ENCODE assay signal across 11 mouse cellular contexts in the genomic region with DNA sequence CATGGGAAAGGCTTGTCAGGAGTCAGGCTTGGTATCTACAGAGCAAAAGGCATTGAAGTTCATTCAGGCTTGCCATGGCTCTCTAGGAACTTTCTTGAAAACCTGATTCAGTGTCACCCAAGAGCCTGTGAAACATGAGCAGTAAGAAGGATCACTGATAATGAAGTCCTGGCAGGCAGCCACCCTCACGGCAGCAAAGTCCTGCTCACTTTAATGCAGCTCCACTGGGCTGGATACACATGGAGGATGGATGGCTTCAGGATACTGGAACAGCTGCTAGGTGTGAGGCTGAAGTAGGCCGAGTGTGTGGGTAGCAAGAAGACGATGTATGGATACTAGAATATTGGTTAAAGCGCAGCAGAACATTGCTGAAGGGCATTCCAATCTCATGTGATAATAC.
DNase-seq lines count a peak whose midpoint lies in the region; ATAC-seq and TF ChIP-seq lines count a peak whose summit lies in the region.
"Had no signal": no experiment of that assay in that cellular context is flagged by ENCODE, and none has a peak within 500 bp of the region (broad histone marks: within the 10 kb centered on the region; RNA-seq: fewer than 3 reads in every experiment).

No protein-coding gene starts in this region.

- no peak for DNase-seq in heart, postnatal 25 days (ENCODE audit: low spot score)
- peak; percentile 40 for DNase-seq in lung, embryonic 14.5 days
- DNase-seq in lung, postnatal 25 days (ENCODE audit: low spot score) = no peak
- DNase-seq in Muller cell, postnatal 12 days (ENCODE audit: inconsistent ontology term) = peak; percentile 12
- DNase-seq in gastrocnemius, adult 8-10 months (ENCODE audit: low spot score in 2 of 2) = no peak
- DNase-seq: kidney, postnatal 25 days; lung, adult 18-20 months had no signal

- intact Hi-C loops in heart, postnatal 25 days (cut with DNase I) = no loop called here

- H3K9me3 ChIP-seq in heart, embryonic 11.5 days (replicated peaks; ENCODE audit: control insufficient read depth, low read length) = no peaks in the 10 kb centered on the region
- H3K9me3 ChIP-seq in lung, embryonic 14.5 days (ENCODE audit: low read depth, low read length) = no peaks in the 10 kb centered on the region
- no peaks in the 10 kb centered on the region for H3K9me3 ChIP-seq in forebrain, embryonic 16.5 days (ENCODE audit: control insufficient read depth, low read length)

- no peak overlapping the region for H3K4me3 ChIP-seq in heart, embryonic 11.5 days (ENCODE audit: low read depth, low read length)
- H3K4me3 ChIP-seq in lung, embryonic 14.5 days (ENCODE audit: low read depth, low read length) = no peak overlapping the region
- H3K4me3 ChIP-seq in forebrain, embryonic 16.5 days (replicated peaks; ENCODE audit: low read length) = no peak overlapping the region

- H3K27ac ChIP-seq in heart, embryonic 11.5 days (ENCODE audit: low read depth, low read length) = no peak overlapping the region
- no peak overlapping the region for H3K27ac ChIP-seq in lung, embryonic 14.5 days (ENCODE audit: low read depth)
- H3K27ac ChIP-seq in forebrain, embryonic 16.5 days (ENCODE audit: low read length) = no peak overlapping the region

- no peak overlapping the region for H3K9ac ChIP-seq in heart, embryonic 11.5 days (ENCODE audit: low read depth, low read length)
- no peak overlapping the region for H3K9ac ChIP-seq in lung, embryonic 14.5 days
- no peak overlapping the region for H3K9ac ChIP-seq in forebrain, embryonic 16.5 days (replicated peaks; ENCODE audit: low read depth, low read length)

- WGBS in heart, embryonic 11.5 days (ENCODE audit: insufficient replicate concordance) = 51% methylated on average over 4 of the region's 4 CpGs
- 41% methylated on average over 4 of the region's 4 CpGs for WGBS in lung, embryonic 14.5 days
- 15% methylated on average over 4 of the region's 4 CpGs for WGBS in forebrain, embryonic 16.5 days

- H3K4me1 ChIP-seq in heart, embryonic 11.5 days (ENCODE audit: control insufficient read depth, insufficient read depth, low read length) = no peaks in the 10 kb centered on the region
- no peaks in the 10 kb centered on the region for H3K4me1 ChIP-seq in lung, embryonic 14.5 days (ENCODE audit: insufficient read depth)
- peaks cover 5% of the 10 kb centered on the region for H3K4me1 ChIP-seq in forebrain, embryonic 16.5 days (replicated peaks; ENCODE audit: control insufficient read depth, insufficient read depth, low read length)

- no peak overlapping the region for H3K4me2 ChIP-seq in heart, embryonic 11.5 days
- no peak overlapping the region for H3K4me2 ChIP-seq in lung, embryonic 14.5 days
- H3K4me2 ChIP-seq in forebrain, embryonic 16.5 days (ENCODE audit: low read length) = no peak overlapping the region
- H3K4me2 ChIP-seq: midbrain, embryonic 11.5 days had no signal

- H3K27me3 ChIP-seq in heart, embryonic 11.5 days (ENCODE audit: control insufficient read depth, insufficient read depth, low read length) = no peaks in the 10 kb centered on the region
- H3K27me3 ChIP-seq in lung, embryonic 14.5 days (ENCODE audit: insufficient read depth, low read length) = no peaks in the 10 kb centered on the region
- H3K27me3 ChIP-seq in forebrain, embryonic 16.5 days (replicated peaks; ENCODE audit: control insufficient read depth, insufficient read depth, low read length) = no peaks in the 10 kb centered on the region
- H3K27me3 ChIP-seq: CH12.LX had no signal

- ATAC-seq in heart, embryonic 11.5 days (replicated peaks; ENCODE audit: insufficient number of reproducible peaks, low FRiP score, low TSS enrichment) = 0 out of 2 replicates have a peak, but pooled peaks have one; percentile 26
- no peak; the same call in 1 of the 2 replicates for ATAC-seq in lung, embryonic 14.5 days (ENCODE audit: insufficient read depth)
- ATAC-seq in forebrain, embryonic 16.5 days = peak; percentile 88

- no peak for TF ChIP-seq CTCF in lung, embryonic 14.5 days (IDR thresholded peaks at IDR 0.05; ENCODE audit: low read depth)

- no peaks in the 10 kb centered on the region for H3K36me3 ChIP-seq in heart, embryonic 11.5 days (ENCODE audit: control insufficient read depth, insufficient read depth, low read length)
- no peaks in the 10 kb centered on the region for H3K36me3 ChIP-seq in lung, embryonic 14.5 days (ENCODE audit: insufficient read depth)
- H3K36me3 ChIP-seq in forebrain, embryonic 16.5 days (ENCODE audit: control insufficient read depth, insufficient read depth) = no peaks in the 10 kb centered on the region

Comparison
In these comparisons a context has a peak if more than half of its experiments do, and no peak if none do; other contexts are left out.
1. DNase-seq: peak in lung, embryonic 14.5 days (single experiment) and Muller cell, postnatal 12 days (single experiment); none in heart, postnatal 25 days (single experiment), lung, postnatal 25 days (single experiment) and gastrocnemius, adult 8-10 months (0 of 2).